In the genomic region with DNA sequence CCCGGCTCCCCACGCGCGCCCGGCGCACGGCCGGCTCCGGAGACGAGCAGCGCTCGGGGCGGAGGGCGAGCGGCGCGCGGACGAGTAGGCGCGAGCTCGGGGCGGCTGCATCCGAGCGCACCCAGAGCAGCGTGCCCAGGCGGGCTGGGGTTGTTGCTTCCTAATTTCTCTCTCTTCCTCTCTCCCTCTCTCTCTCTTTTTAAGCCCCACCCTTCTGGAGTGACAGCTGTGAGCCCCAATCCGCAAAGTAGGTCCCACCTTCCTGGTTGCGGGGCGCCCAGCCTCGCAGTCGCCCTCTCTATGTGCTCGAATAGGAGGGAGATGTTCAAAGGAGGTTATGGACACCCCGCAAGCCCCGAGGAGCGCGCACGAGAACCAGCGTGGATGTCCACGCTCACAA, we compare ENCODE assay signal across 9 mouse cellular contexts. TPM values are rescaled to one million over a fixed set of nuclear protein-coding genes. Genes with fewer than 3 reads are reported as not detected.
DNase-seq lines count a peak whose midpoint lies in the region; ATAC-seq lines count a peak whose summit lies in the region.
"Had no signal": no experiment of that assay in that cellular context is flagged by ENCODE, and none has a peak within 500 bp of the region (broad histone marks: within the 10 kb centered on the region; RNA-seq: fewer than 3 reads in every experiment).

A gene (minus strand): TSS at position 162 of the 400 bp plus-strand sequence.

- intact Hi-C loops in left cerebral cortex, postnatal 25 days (cut with DNase I) = loop anchor here (5.0 to 10.0 kb wide), 5 partner anchors 66 to 726 kb away; no protein-coding TSS in a partner anchor

- no peaks in the 10 kb centered on the region for H3K4me1 ChIP-seq in liver, embryonic 12.5 days
- peaks cover 7% of the 10 kb centered on the region; the same call in 1 of the 2 replicates for H3K4me1 ChIP-seq in neural tube, embryonic 11.5 days (ENCODE audit: control insufficient read depth, insufficient read depth, low read length)

- H3K36me3 ChIP-seq in liver, embryonic 12.5 days = no peaks in the 10 kb centered on the region
- H3K36me3 ChIP-seq in neural tube, embryonic 11.5 days (ENCODE audit: control insufficient read depth, insufficient read depth, low read length) = no peaks in the 10 kb centered on the region

- peaks cover 45% of the 10 kb centered on the region for H3K27me3 ChIP-seq in liver, embryonic 12.5 days (replicated peaks)
- peaks cover 32% of the 10 kb centered on the region for H3K27me3 ChIP-seq in neural tube, embryonic 11.5 days (ENCODE audit: control insufficient read depth, insufficient read depth, low read length)

- peak within 1 kb of the TSS; percentile 15 for H3K4me3 ChIP-seq in liver, embryonic 12.5 days
- peak within 1 kb of the TSS; percentile 48 for H3K4me3 ChIP-seq in neural tube, embryonic 11.5 days (ENCODE audit: low read depth, low read length)

- no peaks in the 10 kb centered on the region for H3K9me3 ChIP-seq in liver, embryonic 12.5 days (replicated peaks)
- H3K9me3 ChIP-seq in neural tube, embryonic 11.5 days (ENCODE audit: control insufficient read depth, low read length) = no peaks in the 10 kb centered on the region

- no peak for ATAC-seq in liver, embryonic 12.5 days
- no peak for ATAC-seq in neural tube, embryonic 11.5 days (ENCODE audit: insufficient read depth, low FRiP score, low TSS enrichment)

- peak within 1 kb of the TSS; percentile 38 for H3K4me2 ChIP-seq in liver, embryonic 12.5 days
- peak within 1 kb of the TSS; percentile 81 for H3K4me2 ChIP-seq in neural tube, embryonic 11.5 days (ENCODE audit: low read depth)

- H3K9ac ChIP-seq in liver, embryonic 12.5 days = no peak within 1 kb of the TSS
- peak within 1 kb of the TSS; percentile 50 for H3K9ac ChIP-seq in neural tube, embryonic 11.5 days (ENCODE audit: low read length)
- H3K9ac ChIP-seq: liver, embryonic 14.5 days had no signal

- WGBS in liver, embryonic 12.5 days (ENCODE audit: insufficient replicate concordance) = 3% methylated on average over 26 of the region's 40 CpGs
- under 1% methylated on average over 38 of the region's 40 CpGs for WGBS in neural tube, embryonic 11.5 days

- DNase-seq in liver = no peak
- peak; percentile 79 to 80 for DNase-seq in frontal cortex, postnatal 36 days (ENCODE audit: low spot score in 2 of 2)
- peak; percentile 73 to 89 for DNase-seq in left cerebral cortex, postnatal 25 days (ENCODE audit: low spot score in 2 of 2)
- DNase-seq in neural tube, embryonic 11.5 days (ENCODE audit: low spot score) = peak; percentile 55
- DNase-seq in B cell, adult 2 months = no peak
- no peak for DNase-seq in cerebellum, adult 18-20 months
- no peak for DNase-seq in ovary, postnatal 10 days (ENCODE audit: low spot score)

- no peak within 1 kb of the TSS for H3K27ac ChIP-seq in liver, embryonic 12.5 days
- no peak within 1 kb of the TSS for H3K27ac ChIP-seq in neural tube, embryonic 11.5 days (ENCODE audit: low read depth, low read length)
- H3K27ac ChIP-seq: liver, embryonic 14.5 days had no signal

RNA-seq across cellular contexts. Expression of the gene that starts here (rescaled TPM):
- 0.02 and 0.06 TPM in 2 replicates for polyA plus RNA-seq in liver, embryonic 12.5 days (2016; fragmentation: Nextera tagmentation; extraction: Ambion mirVana)
- 10 to 100 TPM; 49.4 to 59.1 TPM for total RNA-seq in left cerebral cortex, postnatal 25 days (2021)
- 1.9 and 2.1 TPM in 2 replicates for polyA plus RNA-seq in neural tube, embryonic 11.5 days (2014; fragmentation: Nextera tagmentation; extraction: Ambion mirVana)

Comparison
In these comparisons a context has a peak if more than half of its experiments do, and no peak if none do; other contexts are left out.
1. DNase-seq: peak in frontal cortex, postnatal 36 days (2 of 2), left cerebral cortex, postnatal 25 days (2 of 2) and neural tube, embryonic 11.5 days (single experiment); none in liver (single experiment), B cell, adult 2 months (0 of 2), cerebellum, adult 18-20 months (0 of 2) and ovary, postnatal 10 days (single experiment).